Mouse (Mus musculus): ENCODE results near the gene Cit. TPM values are rescaled to one million over a fixed set of nuclear protein-coding genes. Genes with fewer than 3 reads are reported as not detected.

The Cit gene
- polyA plus RNA-seq, 1 experiment, result 47.3 TPM

- WGBS, result 94% methylated on average over 3 of the region's 3 CpGs
- Histone ChIP-seq H3K4me1 (ENCODE audit: control insufficient read depth, insufficient read depth, low read length) (no peaks in the 10 kb centered on the region), H3K27ac (ENCODE audit: insufficient read depth, low read length) (no peak overlapping the region), H3K27me3 (ENCODE audit: control insufficient read depth, insufficient read depth, low read length) (no peaks in the 10 kb centered on the region), H3K4me3 (replicated peaks; ENCODE audit: insufficient read depth, low read depth, low read length) (no peak overlapping the region)
- TF ChIP-seq CTCF (IDR thresholded peaks at IDR 0.05; ENCODE audit: borderline replicate concordance, insufficient read depth, low read depth, low read length) (no peak), POLR2A (IDR thresholded peaks at IDR 0.05; ENCODE audit: borderline replicate concordance, insufficient read depth, low read length) (no peak)
- DNase-seq, result no peak
Observed at GRCm38 (mm10) chr5:115942389-115942788, 97.3 kb downstream of the Cit start.

DNA sequence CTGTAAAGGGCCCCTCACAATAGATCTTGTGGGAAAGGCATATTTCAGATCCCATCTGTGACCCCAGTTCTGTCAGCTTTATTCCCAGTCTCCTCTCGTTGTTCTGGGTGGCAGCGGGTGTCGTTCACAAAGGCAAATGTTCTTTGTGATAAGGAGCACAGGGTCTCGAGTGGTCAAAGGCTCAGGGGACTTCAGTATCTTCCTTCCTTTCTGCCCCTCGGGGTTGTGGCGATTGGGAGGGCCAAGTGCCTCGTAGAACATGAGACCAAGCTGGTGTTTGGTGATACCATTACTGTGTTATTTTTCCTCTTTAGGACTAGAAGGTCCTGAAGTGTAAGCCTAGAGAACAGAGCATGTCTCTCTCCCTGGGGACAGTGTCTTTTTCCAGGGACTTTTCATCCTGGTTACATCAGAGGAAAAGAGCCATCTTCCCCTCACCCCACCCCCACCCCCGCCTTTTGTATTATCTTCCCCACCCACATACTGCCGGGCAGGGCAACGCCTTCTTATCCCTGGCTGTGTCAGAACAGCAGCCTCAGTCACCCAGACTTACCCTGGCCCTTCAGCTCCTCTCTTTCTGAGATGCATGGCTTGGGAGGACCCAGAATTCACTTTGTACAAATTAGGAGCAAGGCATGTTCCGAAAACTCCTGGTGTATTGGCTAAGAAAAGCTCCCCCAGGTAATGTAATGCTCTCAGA is 99.9 kb downstream of the Cit start:
- WGBS, result 61% methylated on average over 11 of the region's 11 CpGs

DNA sequence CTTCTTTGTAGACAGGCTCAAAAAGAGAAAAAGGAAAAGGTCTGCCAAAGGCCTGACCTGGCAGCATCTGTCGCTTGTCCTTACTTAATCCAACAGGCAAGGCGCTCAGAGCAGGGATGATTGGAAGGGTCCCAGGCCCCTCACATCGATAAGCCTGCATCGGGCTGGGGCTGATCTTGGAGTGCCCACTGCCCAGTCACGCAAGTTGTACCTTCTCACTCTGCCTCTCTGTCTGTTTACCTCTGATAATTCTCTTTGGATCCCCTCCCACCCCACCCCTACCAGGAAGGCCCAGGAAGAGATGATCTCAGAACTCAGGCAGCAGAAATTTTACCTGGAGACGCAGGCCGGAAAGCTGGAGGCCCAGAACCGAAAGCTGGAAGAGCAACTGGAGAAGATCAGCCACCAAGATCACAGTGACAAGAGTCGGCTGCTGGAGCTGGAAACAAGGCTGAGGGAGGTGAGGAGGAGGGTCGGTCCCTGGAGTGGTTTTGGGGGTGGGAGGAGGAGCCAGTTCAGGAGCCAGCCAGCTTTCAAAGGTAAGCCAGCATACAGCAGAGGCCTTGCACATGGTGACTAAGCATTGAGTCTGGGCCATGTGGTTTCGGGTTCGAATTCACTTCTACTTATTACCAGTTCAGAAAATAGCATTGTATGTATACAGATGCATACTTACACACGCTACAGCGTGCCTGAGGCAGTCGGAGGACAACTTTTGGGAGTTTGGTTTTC is 102.7 kb downstream of the Cit start:
- no peak overlapping the region for H3K27ac ChIP-seq (ENCODE audit: insufficient read depth, low read length)
- H3K27me3 ChIP-seq (ENCODE audit: control insufficient read depth, insufficient read depth, low read length), result no peaks in the 10 kb centered on the region
- WGBS, result 92% methylated on average over 15 of the region's 15 CpGs
- H3K4me1 ChIP-seq (ENCODE audit: control insufficient read depth, insufficient read depth, low read length), result no peaks in the 10 kb centered on the region
- no peak for DNase-seq
- TF ChIP-seq CTCF (IDR thresholded peaks at IDR 0.05; ENCODE audit: borderline replicate concordance, insufficient read depth, low read depth, low read length) (no peak), POLR2A (IDR thresholded peaks at IDR 0.05; ENCODE audit: borderline replicate concordance, insufficient read depth, low read length) (no peak)
- H3K4me3 ChIP-seq (replicated peaks; ENCODE audit: insufficient read depth, low read depth, low read length), result no peak overlapping the region

More for the DNA sequence above, 99.9 kb downstream of the Cit start:
- Histone ChIP-seq H3K4me3 (replicated peaks; ENCODE audit: insufficient read depth, low read depth, low read length) (no peak overlapping the region), H3K27ac (ENCODE audit: insufficient read depth, low read length) (no peak overlapping the region), H3K4me1 (ENCODE audit: control insufficient read depth, insufficient read depth, low read length) (no peaks in the 10 kb centered on the region), H3K27me3 (ENCODE audit: control insufficient read depth, insufficient read depth, low read length) (no peaks in the 10 kb centered on the region)
- TF ChIP-seq CTCF (IDR thresholded peaks at IDR 0.05; ENCODE audit: borderline replicate concordance, insufficient read depth, low read depth, low read length) (no peak), POLR2A (IDR thresholded peaks at IDR 0.05; ENCODE audit: borderline replicate concordance, insufficient read depth, low read length) (no peak)
- no peak for DNase-seq

- H3K27ac ChIP-seq (ENCODE audit: insufficient read depth, low read length), result no peak overlapping the region
- no peaks in the 10 kb centered on the region for H3K4me1 ChIP-seq (ENCODE audit: control insufficient read depth, insufficient read depth, low read length)
- TF ChIP-seq CTCF (IDR thresholded peaks at IDR 0.05; ENCODE audit: borderline replicate concordance, insufficient read depth, low read depth, low read length) (no peak), POLR2A (IDR thresholded peaks at IDR 0.05; ENCODE audit: borderline replicate concordance, insufficient read depth, low read length) (no peak)
- no peak overlapping the region for H3K4me3 ChIP-seq (replicated peaks; ENCODE audit: insufficient read depth, low read depth, low read length)
- no peaks in the 10 kb centered on the region for H3K27me3 ChIP-seq (ENCODE audit: control insufficient read depth, insufficient read depth, low read length)
- DNase-seq, result no peak
- 83% methylated on average over 7 of the region's 7 CpGs for WGBS
Observed at GRCm38 (mm10) chr5:115950936-115951335, 105.9 kb downstream of the Cit start.

DNA sequence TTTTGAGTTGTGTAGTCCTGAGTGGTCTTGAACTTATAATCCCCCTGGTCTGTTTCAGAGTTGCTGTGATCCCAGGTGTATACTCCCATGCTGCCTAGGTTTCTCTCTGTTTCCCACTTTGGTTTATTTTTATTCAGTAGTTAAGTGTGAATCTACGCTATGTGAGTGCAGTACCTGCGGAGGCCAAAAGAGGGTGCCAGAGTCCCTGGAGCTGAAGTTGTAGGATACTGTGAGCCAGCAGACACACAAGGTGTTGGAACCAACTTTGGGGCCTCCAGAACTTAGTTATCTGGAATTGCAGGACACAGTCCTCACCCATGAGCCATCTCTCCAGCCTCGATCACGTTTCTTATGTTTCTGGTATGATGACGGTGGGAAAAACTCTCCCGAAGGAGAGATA is 108.1 kb downstream of the Cit start:
- WGBS, result 98% methylated on average over 6 of the region's 6 CpGs
- peak; percentile 20; the same call in 1 of the 2 replicates for TF ChIP-seq CTCF (IDR thresholded peaks at IDR 0.05; ENCODE audit: borderline replicate concordance, insufficient read depth, low read depth, low read length)
- no peak for TF ChIP-seq POLR2A (IDR thresholded peaks at IDR 0.05; ENCODE audit: borderline replicate concordance, insufficient read depth, low read length)
- H3K27ac ChIP-seq (ENCODE audit: insufficient read depth, low read length), result no peak overlapping the region

DNA sequence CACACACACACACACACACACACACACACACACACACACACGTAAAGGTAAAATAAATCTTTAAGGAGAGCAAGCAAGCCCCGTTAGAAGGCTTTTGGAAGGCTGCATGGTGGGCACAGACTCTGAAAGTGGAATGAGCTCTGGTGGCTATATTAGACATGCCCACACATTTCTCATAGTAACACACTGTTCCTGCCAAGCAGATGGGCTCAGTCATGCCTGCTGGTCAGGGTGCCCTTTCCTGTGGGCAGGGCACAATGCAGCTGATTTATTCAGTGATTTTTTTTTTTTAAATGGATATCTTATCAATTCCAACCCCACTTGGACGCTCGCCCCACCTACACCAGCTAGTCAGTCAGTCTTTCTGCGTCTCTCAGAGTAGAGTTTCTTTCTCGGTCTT is 109.0 kb downstream of the Cit start:
- H3K4me1 ChIP-seq (ENCODE audit: control insufficient read depth, insufficient read depth, low read length), result no peaks in the 10 kb centered on the region
- H3K27me3 ChIP-seq (ENCODE audit: control insufficient read depth, insufficient read depth, low read length), result no peaks in the 10 kb centered on the region
- TF ChIP-seq POLR2A (IDR thresholded peaks at IDR 0.05; ENCODE audit: borderline replicate concordance, insufficient read depth, low read length), result no peak
- no peak for DNase-seq
- H3K4me3 ChIP-seq (replicated peaks; ENCODE audit: insufficient read depth, low read depth, low read length), result no peak overlapping the region
- H3K27ac ChIP-seq (ENCODE audit: insufficient read depth, low read length), result no peak overlapping the region
- 96% methylated on average over 6 of the region's 6 CpGs for WGBS

More for the DNA sequence above, 108.1 kb downstream of the Cit start:
- no peaks in the 10 kb centered on the region for H3K27me3 ChIP-seq (ENCODE audit: control insufficient read depth, insufficient read depth, low read length)
- no peak overlapping the region for H3K4me3 ChIP-seq (replicated peaks; ENCODE audit: insufficient read depth, low read depth, low read length)
- no peak for DNase-seq
- no peaks in the 10 kb centered on the region for H3K4me1 ChIP-seq (ENCODE audit: control insufficient read depth, insufficient read depth, low read length)

DNA sequence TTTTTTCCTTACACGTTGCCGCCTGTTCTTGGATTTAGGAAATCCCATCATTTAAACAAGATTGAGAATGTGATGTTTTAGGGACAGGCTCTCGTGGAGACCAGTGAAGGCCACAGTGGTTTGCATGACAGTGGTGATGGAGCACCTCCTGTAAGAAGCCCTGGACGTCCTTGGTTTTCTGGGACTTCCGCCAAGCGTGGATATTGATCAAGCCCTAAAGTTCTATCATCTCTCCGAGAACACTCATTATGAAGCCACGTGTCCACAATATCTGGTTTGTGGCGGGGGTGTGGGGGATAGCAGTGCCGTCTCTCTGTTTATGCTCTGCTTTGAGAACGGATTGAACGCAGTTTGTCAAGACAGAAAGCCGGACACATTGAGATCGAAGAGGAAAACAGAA is 109.5 kb downstream of the Cit start:
- H3K27me3 ChIP-seq (ENCODE audit: control insufficient read depth, insufficient read depth, low read length), result no peaks in the 10 kb centered on the region
- no peak overlapping the region for H3K27ac ChIP-seq (ENCODE audit: insufficient read depth, low read length)
- DNase-seq, result no peak
- no peak overlapping the region for H3K4me3 ChIP-seq (replicated peaks; ENCODE audit: insufficient read depth, low read depth, low read length)
- WGBS, result 94% methylated on average over 14 of the region's 14 CpGs
- TF ChIP-seq CTCF (IDR thresholded peaks at IDR 0.05; ENCODE audit: borderline replicate concordance, insufficient read depth, low read depth, low read length) (no peak), POLR2A (IDR thresholded peaks at IDR 0.05; ENCODE audit: borderline replicate concordance, insufficient read depth, low read length) (no peak)
- H3K4me1 ChIP-seq (ENCODE audit: control insufficient read depth, insufficient read depth, low read length), result no peaks in the 10 kb centered on the region

DNA sequence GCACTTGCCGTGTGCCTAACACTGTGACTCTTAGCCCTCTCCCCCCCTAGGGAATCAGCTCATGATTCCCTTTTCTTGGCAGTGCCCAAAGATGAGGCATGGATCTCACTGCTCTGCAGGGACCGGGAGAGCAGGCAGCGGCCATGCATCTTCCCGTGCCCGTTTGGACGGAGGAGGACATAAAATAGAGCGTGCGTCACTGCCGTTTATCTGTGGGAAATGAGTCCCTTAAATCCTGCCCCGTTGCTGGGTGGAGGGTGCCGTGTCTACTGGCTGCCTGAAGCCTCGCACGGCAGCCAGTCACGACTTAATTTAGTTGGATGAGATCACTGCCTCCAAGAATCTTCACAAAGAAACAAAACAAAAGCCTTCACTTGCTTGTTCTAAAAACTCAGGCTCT is 110.1 kb downstream of the Cit start:
- no peaks in the 10 kb centered on the region for H3K27me3 ChIP-seq (ENCODE audit: control insufficient read depth, insufficient read depth, low read length)
- no peak overlapping the region for H3K27ac ChIP-seq (ENCODE audit: insufficient read depth, low read length)
- DNase-seq, result no peak
- H3K4me3 ChIP-seq (replicated peaks; ENCODE audit: insufficient read depth, low read depth, low read length), result no peak overlapping the region
- no peak for TF ChIP-seq POLR2A (IDR thresholded peaks at IDR 0.05; ENCODE audit: borderline replicate concordance, insufficient read depth, low read length)
- no peak for TF ChIP-seq CTCF (IDR thresholded peaks at IDR 0.05; ENCODE audit: borderline replicate concordance, insufficient read depth, low read depth, low read length)
- 88% methylated on average over 14 of the region's 14 CpGs for WGBS
- H3K4me1 ChIP-seq (ENCODE audit: control insufficient read depth, insufficient read depth, low read length), result no peaks in the 10 kb centered on the region
